Mouse (Mus musculus): Measurements from ENCODE around the gene Zfp948.
"Not testable (repeated sequence)": the region's sequence is repeated elsewhere in the genome, so short reads cannot be mapped to it uniquely, and the experiment has no call there.

Gene Zfp948

DNA sequence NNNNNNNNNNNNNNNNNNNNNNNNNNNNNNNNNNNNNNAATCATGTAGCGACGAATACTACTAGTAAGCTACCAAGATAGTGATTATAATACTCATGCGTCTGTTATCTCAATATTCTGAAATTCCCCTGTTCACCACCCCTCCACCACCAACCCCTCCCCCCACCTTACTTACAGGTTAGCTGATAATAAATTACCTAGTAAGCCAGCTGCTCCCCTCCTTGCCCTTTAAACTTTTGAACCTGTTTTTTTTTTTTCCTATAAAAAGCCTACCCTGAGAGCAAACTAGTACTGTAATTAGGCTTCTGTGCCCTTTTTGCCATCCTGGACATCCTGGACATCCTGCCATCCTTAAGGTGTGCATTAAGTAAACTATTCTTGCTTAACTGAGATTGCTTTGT lies 56.8 kb downstream of the Zfp948 start:
- DNase-seq (ENCODE audit: extremely low read depth, insufficient read length, low spot score) = no peak

DNA sequence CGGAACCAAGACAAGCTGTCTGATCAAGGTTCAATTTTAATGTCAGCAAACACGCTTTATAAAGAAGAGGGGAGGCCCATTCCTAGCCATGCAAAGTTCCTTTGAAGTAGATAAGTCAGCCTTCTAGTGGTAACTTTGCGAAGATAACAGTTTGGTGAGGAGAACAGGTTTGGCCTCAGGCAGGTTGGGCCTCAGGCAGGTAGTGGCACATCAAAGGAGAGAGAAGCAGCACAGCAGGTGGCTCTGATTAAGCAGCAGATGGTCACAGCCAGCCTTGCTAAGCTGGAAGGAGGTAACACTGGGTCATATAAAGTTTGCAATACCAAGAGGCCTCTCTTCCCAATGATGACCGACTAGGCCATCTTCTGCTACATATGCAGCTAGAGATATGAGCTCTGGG lies 69.0 kb downstream of the Zfp948 start:
- DNase-seq (ENCODE audit: extremely low read depth, insufficient read length, low spot score) = not testable (repeated sequence)
